Mouse (Mus musculus): ENCODE data around the gene Epb41l4b.

Gene Epb41l4b

GRCm38 (mm10) chr4:57010425-57010824 lies 132.8 kb downstream of the Epb41l4b start:
- no peak for DNase-seq

- no peak for DNase-seq
These were observed 135.5 kb downstream of the Epb41l4b start for GRCm38 (mm10) chr4:57007717-57008116.

- DNase-seq, result peak; percentile 38
These were observed 138.2 kb downstream of the Epb41l4b start for GRCm38 (mm10) chr4:57005011-57005410.

- no peak for DNase-seq
These were observed 139.4 kb downstream of the Epb41l4b start for GRCm38 (mm10) chr4:57003886-57004285.

GRCm38 (mm10) chr4:57002751-57003150 lies 140.5 kb downstream of the Epb41l4b start:
- no peak for DNase-seq

- DNase-seq, result no peak
These were observed 141.8 kb downstream of the Epb41l4b start for GRCm38 (mm10) chr4:57001437-57001836.

GRCm38 (mm10) chr4:56993331-56993730 lies 149.9 kb downstream of the Epb41l4b start:
- no peak for DNase-seq

- DNase-seq, result no peak
These were observed 151.3 kb downstream of the Epb41l4b start for GRCm38 (mm10) chr4:56991951-56992350.

- DNase-seq, result peak; percentile 73
These were observed 153.0 kb downstream of the Epb41l4b start, which contains the start of gene Frrs1l for GRCm38 (mm10) chr4:56990215-56990584. TSS of gene Frrs1l (minus strand) at chr4:56990391.

- DNase-seq, result peak; percentile 61
These were observed 153.6 kb downstream of the Epb41l4b start for GRCm38 (mm10) chr4:56989431-56990214.

- DNase-seq, result no peak
These were observed 177.6 kb downstream of the Epb41l4b start for GRCm38 (mm10) chr4:56965586-56966179.

- DNase-seq, result peak; percentile 43
These were observed 179.6 kb downstream of the Epb41l4b start for GRCm38 (mm10) chr4:56963687-56964086.

GRCm38 (mm10) chr4:56961320-56961925 lies 181.8 kb downstream of the Epb41l4b start:
- no peak for DNase-seq

GRCm38 (mm10) chr4:56957518-56957917 lies 185.7 kb downstream of the Epb41l4b start:
- DNase-seq, result no peak

- no peak for DNase-seq
These were observed 190.0 kb downstream of the Epb41l4b start for GRCm38 (mm10) chr4:56953235-56953634.

GRCm38 (mm10) chr4:56951701-56952100 lies 191.5 kb downstream of the Epb41l4b start:
- no peak for DNase-seq

GRCm38 (mm10) chr4:56949494-56949893 lies 193.7 kb downstream of the Epb41l4b start:
- no peak for DNase-seq

- DNase-seq, result peak; percentile 91
These were observed 196.3 kb downstream of the Epb41l4b start, which contains the start of gene Tmem245 for GRCm38 (mm10) chr4:56946641-56947640. TSS of gene Tmem245 (minus strand) at chr4:56947437.

GRCm38 (mm10) chr4:56946180-56946579 lies 197.1 kb downstream of the Epb41l4b start:
- DNase-seq, result no peak

GRCm38 (mm10) chr4:56944286-56944685 lies 199.0 kb downstream of the Epb41l4b start:
- DNase-seq, result no peak

GRCm38 (mm10) chr4:56943258-56943657 lies 200.0 kb downstream of the Epb41l4b start:
- no peak for DNase-seq

GRCm38 (mm10) chr4:56942567-56942966 lies 200.7 kb downstream of the Epb41l4b start:
- DNase-seq, result no peak

Data from cerebellum, adult 11 months (tissue).